Mouse (Mus musculus): ENCODE data around the gene Alpi.

GRCm38 (mm10) chr1:87101411-87101810 is at the start of gene Alpi:
- TF ChIP-seq GATA1 (IDR thresholded peaks at IDR 0.05; ENCODE audit: low read length) (no peak), TAL1 (IDR thresholded peaks at IDR 0.05; ENCODE audit: low read length) (no peak)
